Mouse (Mus musculus): Measurements from ENCODE around the gene Mrpl33. TPM values are rescaled to one million over a fixed set of nuclear protein-coding genes. Genes with fewer than 3 reads are reported as not detected.

Gene Mrpl33
- polyA plus RNA-seq (2012; rRNA removed): 9.5 and 14.5 TPM in 2 replicates

DNA sequence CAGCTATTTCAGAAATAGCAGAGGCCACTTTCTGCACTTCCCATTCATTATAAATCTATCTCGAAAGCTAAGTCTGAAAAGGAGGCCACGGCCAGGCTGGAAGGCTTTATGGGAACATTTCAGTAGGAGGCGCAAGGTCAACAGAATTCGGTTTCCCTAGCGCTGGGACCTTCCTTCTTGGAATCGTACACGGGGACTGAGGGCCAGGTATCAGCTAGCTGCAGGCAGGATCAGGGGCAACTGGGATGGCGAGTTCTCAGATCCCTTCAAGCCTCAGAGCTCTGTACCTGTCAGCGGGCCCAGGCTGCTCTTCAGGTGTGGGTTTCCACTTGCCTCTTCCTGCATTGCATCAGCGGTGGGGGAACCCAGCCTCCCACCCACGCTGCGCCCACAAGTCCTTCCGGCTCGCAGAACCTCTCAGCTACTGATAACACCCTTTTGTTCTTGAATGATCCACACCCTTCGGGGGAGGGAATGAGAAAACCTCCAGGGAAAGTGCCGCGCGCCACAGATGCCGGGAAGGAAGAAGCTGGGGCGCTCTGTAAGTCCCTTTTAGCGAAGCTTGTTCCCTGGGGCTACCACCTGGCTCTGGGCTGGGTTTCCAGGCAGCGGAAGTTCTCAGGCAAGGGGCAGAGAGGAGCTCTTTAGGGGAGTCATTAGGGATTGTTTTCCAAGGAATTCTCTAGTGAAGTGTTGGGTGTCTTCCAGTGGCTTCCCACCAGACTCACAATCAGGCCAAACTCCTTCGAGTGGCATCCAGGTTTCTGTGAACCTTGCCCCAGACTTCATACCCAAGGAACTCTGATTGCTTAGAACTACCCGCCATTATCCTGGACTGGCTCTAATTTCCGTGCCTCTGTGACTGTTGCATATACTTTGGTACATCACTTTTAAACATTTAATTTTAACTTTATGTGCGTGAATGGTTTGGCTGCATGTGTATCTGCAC, at the start of gene Mrpl33:
Mrpl33 (plus strand) TSS at position 455 of the 949 bp plus-strand sequence.

DNA sequence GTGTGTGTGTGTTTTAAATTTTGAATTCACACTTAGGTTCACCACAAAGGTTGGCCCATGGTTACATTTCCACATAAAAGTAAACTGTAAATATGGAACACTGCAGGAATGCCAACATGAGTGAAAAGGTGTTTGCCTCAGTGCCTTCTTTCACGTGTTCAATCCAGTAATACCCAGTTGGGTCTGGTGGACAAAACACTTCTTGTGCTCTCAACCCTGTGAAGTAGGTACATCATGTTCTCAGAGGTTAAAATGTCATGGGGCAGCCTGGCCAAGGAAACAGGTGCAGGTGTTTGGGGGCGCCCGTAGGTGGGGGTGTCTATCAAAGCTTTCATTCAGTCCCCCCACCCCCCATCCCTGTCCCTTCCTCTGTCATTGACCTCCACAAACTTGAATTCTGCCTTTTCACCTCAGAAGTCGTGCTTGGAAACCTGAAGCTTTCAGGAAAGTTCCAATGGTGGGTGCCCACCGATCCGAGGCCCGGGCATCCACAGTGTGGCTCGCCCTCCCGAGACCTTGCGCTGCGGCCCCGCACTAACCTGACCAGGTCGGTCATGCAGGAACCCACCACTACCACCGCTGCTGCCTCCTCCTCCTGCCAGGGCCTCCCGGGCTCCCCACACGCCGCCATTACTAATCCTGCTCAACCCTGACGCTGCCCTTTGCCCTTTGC, 100.4 kb downstream of the Mrpl33 start, which contains the start of gene Rbks:
Rbks (minus strand) TSS at position 657 of the 673 bp plus-strand sequence.

DNA sequence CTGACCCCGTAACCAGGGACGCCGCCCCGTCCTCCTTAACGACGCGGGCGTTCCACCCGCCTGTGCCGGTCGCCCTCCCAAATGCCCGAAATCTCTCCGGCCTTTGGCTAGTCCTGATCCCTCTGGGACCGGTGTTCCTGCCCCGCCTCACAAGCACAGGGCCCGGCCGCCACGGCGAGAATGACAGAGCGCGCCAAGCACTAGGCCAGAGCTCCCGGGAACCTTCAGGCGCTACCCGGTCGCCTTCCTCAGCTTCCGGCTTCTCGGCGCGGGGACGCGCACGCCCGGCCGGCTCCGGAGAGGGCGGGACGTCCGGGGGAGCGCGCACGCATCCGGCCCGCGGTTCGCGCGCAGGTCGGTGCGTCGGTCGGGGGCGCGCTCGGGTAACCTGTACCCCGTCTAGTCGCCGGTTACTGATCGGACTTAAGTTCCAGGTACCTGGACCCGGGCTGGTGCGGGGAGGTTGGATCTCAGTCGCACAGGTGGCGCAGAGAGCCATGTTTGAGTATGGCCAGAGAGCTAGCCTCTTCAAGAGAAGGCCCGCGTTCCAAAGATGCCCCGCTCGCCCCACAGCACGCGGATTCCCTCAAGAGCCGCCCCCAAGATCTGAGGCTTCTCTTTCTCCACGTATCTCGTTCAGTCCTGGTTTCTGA, 101.0 kb downstream of the Mrpl33 start, which contains the start of gene Babam2:
Babam2 (plus strand) TSS at position 41 of the 653 bp plus-strand sequence.

Other genes with a start within 250 kb of the Mrpl33 start
- gene Zfp512, start 144.5 kb upstream of the Mrpl33 start, polyA plus RNA-seq (2012; rRNA removed): 5.9 and 6.5 TPM in 2 replicates
- not detected in 2 replicates for gene 4930548H24Rik, start 111.2 kb upstream of the Mrpl33 start, polyA plus RNA-seq (2012; rRNA removed)
- 11.7 and 12.8 TPM in 2 replicates for gene Gpn1, start 102.2 kb upstream of the Mrpl33 start, polyA plus RNA-seq (2012; rRNA removed)
- gene Slc4a1ap, start 69.9 kb upstream of the Mrpl33 start, polyA plus RNA-seq (2012; rRNA removed): 10.6 and 11.7 TPM in 2 replicates
- gene Supt7l, start 69.1 kb upstream of the Mrpl33 start, polyA plus RNA-seq (2012; rRNA removed): 9.1 and 11.3 TPM in 2 replicates
- gene Rbks, start 100.7 kb downstream of the Mrpl33 start, polyA plus RNA-seq (2012; rRNA removed): 7.1 and 7.2 TPM in 2 replicates
- gene Babam2, start 100.7 kb downstream of the Mrpl33 start, polyA plus RNA-seq (2012; rRNA removed): 16.7 and 21.3 TPM in 2 replicates